Mouse (Mus musculus) ES-Bruce4 (cell line): ENCODE measurements at regions not wholly inside any gene's neighbourhood (a gene's known extent, or its start where the extent isn't known, plus 50 kb on each side); places are given as distances from the start of the nearest gene placed in this dataset.

Experiments used
- CTCF ChIP-seq: IDR thresholded peaks from one replicate; pipeline ENCODE4 v1.8.1; 2011; ENCODE audit warnings: low read depth, low read length
- EP300 ChIP-seq: IDR thresholded peaks from 2 replicates; pipeline ENCODE4 v1.6.1; 2011; ENCODE audit warnings: low read depth, low read length; ENCODE audit not compliant: insufficient read depth
- POLR2A ChIP-seq: IDR thresholded peaks from one replicate; pipeline ENCODE4 v1.8.1; 2011; ENCODE audit warnings: low read length; ENCODE audit not compliant: insufficient read depth

DNA sequence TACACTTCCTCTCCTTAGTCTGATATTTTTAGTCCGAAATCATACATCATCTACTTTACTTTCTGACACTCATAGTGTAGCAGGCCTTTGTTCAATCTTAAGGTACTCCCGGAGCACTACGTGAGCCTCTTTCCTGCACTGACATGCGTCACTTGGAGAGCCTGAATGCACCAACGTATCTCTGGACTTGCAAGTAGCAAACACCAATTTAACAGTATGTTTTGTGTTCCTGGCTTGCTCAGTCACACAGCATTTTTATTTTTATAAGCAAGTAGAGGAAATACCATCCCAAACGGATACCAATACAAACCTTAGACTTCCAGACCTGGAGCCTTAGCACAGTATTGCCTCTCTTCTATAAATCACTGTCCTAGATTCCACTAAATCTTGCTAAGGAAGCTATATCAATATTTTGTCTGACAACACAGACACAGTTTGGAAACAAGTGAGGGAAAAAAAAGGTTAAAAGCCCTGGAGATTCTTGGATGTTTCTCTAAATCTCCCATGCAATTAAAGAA lies 427.6 kb upstream of the Dph6 start:
- TF ChIP-seq CTCF (no peak), POLR2A (no peak), EP300 (no peak)
